ENCODE assay signal across 41 mouse cellular contexts in the genomic region with DNA sequence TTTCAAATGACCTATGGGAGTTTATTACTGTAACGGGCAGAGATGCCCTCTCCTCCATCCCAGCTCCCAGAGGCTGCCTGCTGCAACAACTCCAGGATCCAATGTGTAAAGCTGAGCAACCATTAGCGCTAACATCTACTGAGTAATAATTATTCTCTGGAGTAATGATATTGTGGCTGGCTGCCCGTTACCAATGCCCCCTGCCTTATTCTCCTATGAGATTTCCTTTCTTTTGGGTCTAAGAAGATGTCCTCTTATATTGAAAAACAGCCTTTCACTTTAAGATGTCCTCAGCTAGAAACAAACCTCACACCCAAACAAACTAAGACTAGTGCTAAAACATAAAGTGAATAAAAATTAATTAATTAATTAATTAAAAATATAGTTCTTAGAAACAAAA. TPM values are rescaled to one million over a fixed set of nuclear protein-coding genes. Genes with fewer than 3 reads are reported as not detected.
"Had no signal": no experiment of that assay in that cellular context is flagged by ENCODE, and none has a peak within 500 bp of the region (broad histone marks: within the 10 kb centered on the region; RNA-seq: fewer than 3 reads in every experiment).

A gene (minus strand): TSS at position 101 of the 400 bp plus-strand sequence.

- H3K4me1 ChIP-seq: limb, embryonic 10.5 days; limb, embryonic 12.5 days; limb, embryonic 13.5 days; limb, embryonic 15.5 days; liver, embryonic 12.5 days; liver, embryonic 13.5 days; liver, embryonic 15.5 days; lung, embryonic 15.5 days; megakaryocyte, embryonic 14.5 days; midbrain, embryonic 10.5 days; midbrain, embryonic 12.5 days; midbrain, embryonic 13.5 days; midbrain, embryonic 15.5 days; neural tube, embryonic 12.5 days had no signal

- H3K27ac ChIP-seq: limb, embryonic 10.5 days; limb, embryonic 12.5 days; limb, embryonic 13.5 days; limb, embryonic 15.5 days; liver, embryonic 12.5 days; liver, embryonic 13.5 days; liver, embryonic 14.5 days; liver, embryonic 15.5 days; lung, embryonic 15.5 days; macrophage; midbrain, embryonic 10.5 days; midbrain, embryonic 12.5 days; midbrain, embryonic 13.5 days; midbrain, embryonic 15.5 days; neural tube, embryonic 12.5 days had no signal

- H3K4me3 ChIP-seq: limb, embryonic 10.5 days; limb, embryonic 12.5 days; limb, embryonic 13.5 days; limb, embryonic 15.5 days; liver, embryonic 12.5 days; liver, embryonic 13.5 days; liver, embryonic 15.5 days; lung, embryonic 15.5 days; megakaryocyte, embryonic 14.5 days; midbrain, embryonic 10.5 days; midbrain, embryonic 12.5 days; midbrain, embryonic 13.5 days; midbrain, embryonic 15.5 days; myocyte; neural tube, embryonic 12.5 days had no signal

- ATAC-seq: liver, embryonic 12.5 days; liver, postnatal 0 days; lung, postnatal 0 days; midbrain, embryonic 13.5 days; midbrain, embryonic 15.5 days; midbrain, embryonic 16.5 days had no signal

RNA-seq across cellular contexts. Expression of the gene that starts here (rescaled TPM):
- total RNA-seq: left cerebral cortex, adult 8-10 months; left cerebral cortex, postnatal 10 days; left cerebral cortex, postnatal 14 days; left cerebral cortex, postnatal 25 days; left cerebral cortex, postnatal 36 days; left cerebral cortex, postnatal 4 days; liver, adult 2 months; megakaryocyte progenitor cell, adult 5-6 weeks; megakaryocyte, adult 5-6 weeks; megakaryocyte-erythroid progenitor cell, adult 5-6 weeks; midbrain, postnatal 0 days had no signal
- polyA plus RNA-seq: limb, embryonic 10.5 days; limb, embryonic 11.5 days; limb, embryonic 12.5 days; limb, embryonic 13.5 days; limb, embryonic 14.5 days; limb, embryonic 15.5 days; liver, adult 2 months; liver, embryonic 11.5 days; liver, embryonic 12.5 days; liver, embryonic 13.5 days; liver, embryonic 14.5 days; liver, embryonic 15.5 days; liver, embryonic 16.5 days; liver, postnatal 0 days; lung, adult 2 months; lung, embryonic 14.5 days; lung, embryonic 15.5 days; lung, embryonic 16.5 days; lung, postnatal 0 days; macrophage; midbrain, embryonic 10.5 days; midbrain, embryonic 11.5 days; midbrain, embryonic 12.5 days; midbrain, embryonic 13.5 days; midbrain, embryonic 14.5 days; midbrain, embryonic 15.5 days; midbrain, embryonic 16.5 days; midbrain, postnatal 0 days; myocyte; neural tube, embryonic 11.5 days; neural tube, embryonic 12.5 days had no signal
